Mouse (Mus musculus) CH12.LX (cell line): ENCODE data around the gene Spag7. TPM values are rescaled to one million over a fixed set of nuclear protein-coding genes. Genes with fewer than 3 reads are reported as not detected.

Source experiments
- DNase-seq: peaks from one replicate; pipeline ENCODE4 v3.0.0-alpha.2; 2013; ENCODE audit errors: extremely low read depth
- H3K27ac ChIP-seq: 2 replicates; pipeline ENCODE4 v1.5.1; 2012; ENCODE audit warnings: low read depth, mild to moderate bottlenecking, control low read depth, moderate library complexity; ENCODE audit not compliant: insufficient read depth
- H3K27me3 ChIP-seq: replicated peaks from 2 replicates; pipeline ENCODE3; 2012; ENCODE audit warnings: inconsistent platforms
- H3K36me3 ChIP-seq, 2 experiments: replicated peaks in 1 of 2; 2 replicates each; pipeline versions ENCODE3 to v1.6.1; 2012; ENCODE audit warnings: inconsistent platforms in 1 of 2, low read length in 1 of 2, mild to moderate bottlenecking in 1 of 2, mixed read lengths in 1 of 2, moderate library complexity in 1 of 2; ENCODE audit not compliant: control insufficient read depth in 1 of 2, insufficient read depth in 1 of 2
- H3K4me1 ChIP-seq, 2 experiments: 2 replicates each; pipeline ENCODE4 v1.6.1; 2012; ENCODE audit warnings: inconsistent platforms in 1 of 2, moderate library complexity in 1 of 2; ENCODE audit not compliant: insufficient read depth in 2 of 2, control insufficient read depth in 1 of 2
- H3K4me2 ChIP-seq: 2 replicates; pipeline ENCODE4 v1.6.1; 2012; ENCODE audit warnings: low read depth, mild to moderate bottlenecking, control low read depth; ENCODE audit not compliant: poor library complexity, insufficient read depth, severe bottlenecking
- H3K4me3 ChIP-seq, 3 experiments: fragments of 150-350 bp in 1 of 3; sonication (generic) in 1 of 3; replicated peaks in 1 of 3; 2 replicates each; pipeline versions ENCODE3 to v1.5.1; 2011 to 2012; ENCODE audit warnings: low read depth in 2 of 3, low read length in 2 of 3, mild to moderate bottlenecking in 2 of 3, moderate library complexity in 2 of 3, control low read depth in 1 of 3, improper control_type of control experiment in 1 of 3, inconsistent platforms in 1 of 3, mixed read lengths in 1 of 3; ENCODE audit not compliant: poor library complexity in 1 of 3
- H3K79me2 ChIP-seq: replicated peaks from 2 replicates; pipeline ENCODE4 v1.6.1; 2012; ENCODE audit warnings: mild to moderate bottlenecking, moderate library complexity; ENCODE audit not compliant: control insufficient read depth, poor library complexity, insufficient read depth, severe bottlenecking; ENCODE audit errors: extremely low read depth
- H3K9ac ChIP-seq: 2 replicates; pipeline ENCODE4 v1.6.1; 2012; ENCODE audit warnings: low read depth, mild to moderate bottlenecking, control low read depth, moderate library complexity; ENCODE audit not compliant: insufficient read depth
- H3K9me3 ChIP-seq: replicated peaks from 2 replicates; pipeline ENCODE3; 2012; ENCODE audit warnings: low read length, inconsistent platforms, mixed read lengths
- CHD2 ChIP-seq: IDR thresholded peaks from 2 replicates; pipeline ENCODE4 v1.6.1; 2011; ENCODE audit warnings: low read length, improper control_type of control experiment
- E2F4 ChIP-seq: IDR thresholded peaks from 2 replicates; pipeline ENCODE4 v1.6.1; 2011; ENCODE audit warnings: low read depth, low read length, improper control_type of control experiment; ENCODE audit not compliant: insufficient replicate concordance
- ELF1 ChIP-seq: IDR thresholded peaks from 2 replicates; pipeline ENCODE4 v1.6.1; 2014; ENCODE audit warnings: low read depth, mild to moderate bottlenecking, inconsistent platforms, low read length, improper control_type of control experiment
- EP300 ChIP-seq: IDR thresholded peaks from 2 replicates; pipeline ENCODE4 v1.6.1; 2011; ENCODE audit warnings: low read length, improper control_type of control experiment
- IRF4 ChIP-seq: IDR thresholded peaks from 2 replicates; pipeline ENCODE4 v1.6.1; 2014; ENCODE audit warnings: low read depth, mild to moderate bottlenecking, inconsistent platforms, low read length, improper control_type of control experiment
- JUN ChIP-seq: IDR thresholded peaks from 2 replicates; pipeline ENCODE4 v1.6.1; 2011; ENCODE audit warnings: low read depth, mild to moderate bottlenecking, low read length, improper control_type of control experiment, moderate library complexity; ENCODE audit not compliant: insufficient read depth
- JUND ChIP-seq: conservative IDR thresholded peaks from 2 replicates; pipeline ENCODE4 v1.6.1; 2011; ENCODE audit warnings: low read depth, low read length, improper control_type of control experiment
- MAX ChIP-seq: IDR thresholded peaks from 2 replicates; pipeline ENCODE4 v1.6.1; 2011; ENCODE audit warnings: low read length, improper control_type of control experiment
- MAZ ChIP-seq: IDR thresholded peaks from 2 replicates; pipeline ENCODE4 v1.6.1; 2012; ENCODE audit warnings: low read depth, mild to moderate bottlenecking, inconsistent platforms, low read length, improper control_type of control experiment, moderate library complexity
- MEF2A ChIP-seq: IDR thresholded peaks from 2 replicates; pipeline ENCODE4 v1.6.1; 2014; ENCODE audit warnings: low read depth, mild to moderate bottlenecking, inconsistent platforms, low read length, improper control_type of control experiment, borderline replicate concordance
- MYC ChIP-seq: IDR thresholded peaks from 2 replicates; pipeline ENCODE4 v1.6.1; 2011; ENCODE audit warnings: low read depth, mild to moderate bottlenecking, improper control_type of control experiment, low read length
- NELFE ChIP-seq: IDR thresholded peaks from 2 replicates; pipeline ENCODE4 v1.6.1; 2011; ENCODE audit warnings: low read depth, low read length, improper control_type of control experiment
- NRF1 ChIP-seq: IDR thresholded peaks from 2 replicates; pipeline ENCODE4 v1.6.1; 2014; ENCODE audit warnings: low read depth, mild to moderate bottlenecking, inconsistent platforms, low read length, improper control_type of control experiment, moderate library complexity
- POLR2A ChIP-seq: IDR thresholded peaks from 2 replicates; pipeline ENCODE4 v1.6.1; 2011; ENCODE audit warnings: low read depth, mild to moderate bottlenecking, improper control_type of control experiment, low read length
- POLR2AphosphoS2 ChIP-seq: IDR thresholded peaks from 2 replicates; pipeline ENCODE4 v1.6.1; 2011; ENCODE audit warnings: low read depth, low read length, improper control_type of control experiment
- SIN3A ChIP-seq: IDR thresholded peaks from 2 replicates; pipeline ENCODE4 v1.6.1; 2012; ENCODE audit warnings: low read length, improper control_type of control experiment, inconsistent platforms
- TBP ChIP-seq: conservative IDR thresholded peaks from 2 replicates; pipeline ENCODE4 v1.6.1; 2011; ENCODE audit warnings: low read depth, low read length, improper control_type of control experiment
- TCF12 ChIP-seq: IDR thresholded peaks from 2 replicates; pipeline ENCODE4 v1.6.1; 2014; ENCODE audit warnings: low read depth, mild to moderate bottlenecking, inconsistent platforms, low read length, improper control_type of control experiment
- UBTF ChIP-seq: IDR thresholded peaks from 2 replicates; pipeline ENCODE4 v1.6.1; 2012; ENCODE audit warnings: low read depth, mild to moderate bottlenecking, inconsistent platforms, low read length, improper control_type of control experiment, moderate library complexity
- ZMIZ1 ChIP-seq: IDR thresholded peaks from 2 replicates; pipeline ENCODE4 v1.6.1; 2012; ENCODE audit warnings: low read depth, mild to moderate bottlenecking, inconsistent platforms, low read length, improper control_type of control experiment
- ZNF384 ChIP-seq: IDR thresholded peaks from 2 replicates; pipeline ENCODE4 v1.6.1; 2012; ENCODE audit warnings: low read depth, low read length, improper control_type of control experiment, inconsistent platforms
- dilution Hi-C: fragments of 300-500 bp; cut with MboI; formaldehyde crosslinking; loops from 2 replicates; pipeline ENCODE4 v1.14.3; 2020; ENCODE audit warnings: low sequenced_read_pairs; ENCODE audit not compliant: extremely low pct_unique_long_range_greater_than_20kb, extremely low pct_ligation_motif_present
- in situ Hi-C: fragments of 300-500 bp; cut with MboI; formaldehyde crosslinking; loops from 3 replicates; pipeline ENCODE4 v1.14.3; 2019; ENCODE audit warnings: low sequenced_read_pairs, low pct_ligation_motif_present, low pct_unique_long_range_greater_than_20kb, mixed read lengths
- polyA plus RNA-seq: library from polyadenylated mRNA; unstranded; fragments of >175 nt; gene quantifications from 2 replicates; pipeline ENCODE4 v1.2.1, GENCODE M21; 2012; ENCODE audit warnings: low read depth; ENCODE audit not compliant: insufficient read length
- total RNA-seq, 2 experiments: library from RNA; depleted of rRNA; stranded (reverse); fragments of 300-350 nt in 1 of 2; fragments of >200 nt in 1 of 2; gene quantifications; 2 replicates each; pipeline ENCODE4 v1.2.3; 2012 to 2014

Spag7 gene
- total and polyA plus RNA-seq, 3 experiments: 93.5 to 120 (median 105) TPM

GRCm38 (mm10) chr11:70654923-70655570 is 14.2 kb downstream of the Spag7 start (continued):
- TF ChIP-seq MEF2A (no peak; the same call in 1 of the 2 replicates), ELF1 (peak; percentile 59; the same call in 1 of the 2 replicates), EP300 (peak; percentile 51), JUND (no peak), SIN3A (peak; percentile 93), E2F4 (peak; percentile 83; the same call in 1 of the 2 replicates), JUN (no peak), NRF1 (peak; percentile 94), POLR2AphosphoS2 (peak; percentile 80; the same call in 1 of the 2 replicates)

- Histone ChIP-seq H3K27ac (peak within 1 kb of the TSS; percentile 96), H3K4me3 (peak within 1 kb of the TSS; percentile 74 to 99 (median 78)), H3K4me2 (peak within 1 kb of the TSS; percentile 87), H3K27me3 (no peaks in the 10 kb centered on the region), H3K36me3 (peaks cover 32 to 48% of the 10 kb centered on the region in 2 experiments), H3K79me2 (peaks cover 50% of the 10 kb centered on the region), H3K9ac (peak within 1 kb of the TSS; percentile 99), H3K9me3 (no peaks in the 10 kb centered on the region), H3K4me1 (peaks cover 19 to 57% of the 10 kb centered on the region in 2 experiments)
- TF ChIP-seq POLR2A (peak; percentile 94), ELF1 (peak; percentile 89), IRF4 (no peak), MAZ (peak; percentile 99), MYC (no peak), MEF2A (peak; percentile 11; the same call in 1 of the 2 replicates), CHD2 (peak; percentile 89), TCF12 (peak; percentile 93), UBTF (peak; percentile 51; the same call in 1 of the 2 replicates), MAX (no peak; the same call in 1 of the 2 replicates), ZMIZ1 (peak; percentile 63; the same call in 1 of the 2 replicates), NELFE (peak; percentile 94), TBP (peak; percentile 74), ZNF384 (peak; percentile 75)
- in situ Hi-C loops: no loop called here
- peak; percentile 95 for DNase-seq
- dilution Hi-C loops: no loop called here
Observed at GRCm38 (mm10) chr11:70654198-70654922, 14.9 kb downstream of the Spag7 start, which contains the start of gene Pfn1. Pfn1 (minus strand) TSS chr11:70654644.
